Mouse (Mus musculus) heart, embryonic 16.5 days (tissue): ENCODE measurements around the gene Apom. TPM values are rescaled to one million over a fixed set of nuclear protein-coding genes. Genes with fewer than 3 reads are reported as not detected.

Experiments used
- ATAC-seq: fragments of 200-750 bp; cut with Nextera tagmentation; replicated peaks from 2 replicates; pipeline ENCODE4 v1.8.0; 2017; ENCODE audit warnings: moderate number of reproducible peaks; ENCODE audit not compliant: insufficient read depth, low FRiP score; ENCODE audit errors: extremely low read depth
- H3K27ac ChIP-seq: fragments of 300-500 bp; sonication (generic); 2 replicates; pipeline ENCODE4 v1.5.1; 2014; ENCODE audit warnings: mild to moderate bottlenecking, low read length, control low read depth, moderate library complexity
- H3K27me3 ChIP-seq: fragments of 300-500 bp; sonication (generic); 2 replicates; pipeline ENCODE4 v1.6.1; 2014; ENCODE audit warnings: low read length, mixed read lengths; ENCODE audit not compliant: control insufficient read depth, insufficient read depth
- H3K36me3 ChIP-seq: fragments of 300-500 bp; sonication (generic); 2 replicates; pipeline ENCODE4 v1.6.1; 2014; ENCODE audit not compliant: control insufficient read depth, insufficient read depth
- H3K4me1 ChIP-seq: fragments of 300-500 bp; sonication (generic); 2 replicates; pipeline ENCODE4 v1.6.1; 2014; ENCODE audit warnings: low read length, mixed read lengths; ENCODE audit not compliant: control insufficient read depth, insufficient read depth
- H3K4me2 ChIP-seq: fragments of 300-500 bp; sonication (generic); 2 replicates; pipeline ENCODE4 v1.6.1; 2014; ENCODE audit warnings: low read depth, mild to moderate bottlenecking, control low read depth, low read length
- H3K4me3 ChIP-seq: fragments of 300-500 bp; sonication (generic); 2 replicates; pipeline ENCODE4 v1.5.1; 2014; ENCODE audit warnings: mild to moderate bottlenecking, control low read depth, low read length
- H3K9ac ChIP-seq: fragments of 300-500 bp; sonication (generic); 2 replicates; pipeline ENCODE4 v1.6.1; 2014; ENCODE audit warnings: low read length, control low read depth
- H3K9me3 ChIP-seq: fragments of 300-500 bp; sonication (generic); replicated peaks from 2 replicates; pipeline ENCODE4 v1.6.1; 2016; ENCODE audit warnings: low read length; ENCODE audit not compliant: control insufficient read depth
- WGBS: fragments of 180-500 bp; shearing (Covaris S2); extraction: QIAGEN DNeasy Blood & Tissue Kit; methylation state at CpG from one replicate; pipeline ENCODE4 v1.1.7; 2014; 5-methylcytosine and 5-hydroxymethylcytosine counted together
- polyA plus RNA-seq: library from polyadenylated mRNA; unstranded; fragments of >200 nt; fragmentation: Nextera tagmentation; extraction: Ambion mirVana; gene quantifications from 2 replicates; pipeline ENCODE4 v1.2.1, GENCODE M21; 2015

The Apom gene
- polyA plus RNA-seq, result 0.60 and 0.89 TPM in 2 replicates

DNA sequence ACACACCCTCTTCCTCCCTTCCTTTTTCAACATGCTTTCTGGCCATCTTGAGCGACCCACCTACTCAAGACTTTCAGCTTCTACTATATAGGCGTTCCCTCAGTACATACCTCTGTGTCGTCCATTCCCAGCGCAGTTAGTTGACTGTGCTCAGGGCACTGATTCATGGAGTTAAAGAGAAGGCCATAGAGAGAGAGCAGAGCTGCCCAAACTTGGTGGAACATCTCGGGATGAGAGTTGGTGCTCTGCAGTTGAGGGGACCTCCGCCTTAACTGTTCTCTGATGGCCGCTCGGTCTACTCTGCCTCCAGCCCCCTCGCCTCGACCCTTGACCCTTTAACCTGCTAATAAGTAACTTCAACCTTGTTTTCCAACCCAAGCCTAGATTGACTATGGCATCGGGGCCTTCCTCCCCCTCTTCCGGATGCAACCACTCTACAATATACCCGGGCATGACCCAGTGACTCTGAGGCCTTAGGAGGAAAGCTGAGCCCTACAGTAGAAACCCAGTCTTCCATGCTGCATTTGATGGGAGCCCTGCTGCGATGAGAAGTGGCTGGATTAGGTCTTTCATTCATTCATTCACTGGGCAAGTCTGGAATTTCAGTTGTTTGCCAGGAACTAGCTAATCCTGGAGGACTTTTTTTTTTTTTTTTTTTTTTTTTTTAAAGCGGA, at the start of gene Apom:
Apom (minus strand) TSS at position 551 of the 674 bp plus-strand sequence.
- WGBS, result 82% methylated on average over 15 of the region's 15 CpGs
- Histone ChIP-seq H3K4me1 (peaks cover 18% of the 10 kb centered on the region), H3K27me3 (no peaks in the 10 kb centered on the region), H3K4me3 (no peak within 1 kb of the TSS), H3K9me3 (no peaks in the 10 kb centered on the region), H3K36me3 (no peaks in the 10 kb centered on the region), H3K4me2 (no peak within 1 kb of the TSS), H3K9ac (no peak within 1 kb of the TSS), H3K27ac (no peak within 1 kb of the TSS)
- ATAC-seq, result no peak

DNA sequence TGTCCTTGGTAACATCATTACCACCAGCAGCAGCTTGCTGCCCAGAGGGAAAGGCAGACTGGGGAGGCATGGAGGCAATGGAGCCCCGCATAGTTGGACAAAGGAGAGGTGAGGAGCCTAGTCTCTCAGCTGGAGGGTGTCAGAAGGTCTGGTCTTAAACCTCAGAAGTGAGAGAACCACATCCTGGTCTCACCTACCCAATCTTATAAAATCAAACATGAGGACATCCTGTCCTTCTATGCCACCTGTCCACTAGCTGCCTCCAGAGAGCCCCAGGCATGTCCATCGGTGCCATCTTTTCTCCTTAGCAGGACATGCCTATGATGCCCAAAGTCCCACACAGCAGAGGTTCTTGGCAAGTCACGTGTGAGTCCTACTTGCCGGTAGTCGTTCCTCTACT, 48.2 kb upstream of the Apom start:
- Histone ChIP-seq H3K36me3 (no peaks in the 10 kb centered on the region), H3K9me3 (no peaks in the 10 kb centered on the region), H3K4me1 (no peaks in the 10 kb centered on the region), H3K27me3 (no peaks in the 10 kb centered on the region), H3K27ac (no peak overlapping the region), H3K4me2 (no peak overlapping the region), H3K9ac (no peak overlapping the region), H3K4me3 (no peak overlapping the region)
- no peak for ATAC-seq
- WGBS, result 77% methylated on average over 5 of the region's 5 CpGs

DNA sequence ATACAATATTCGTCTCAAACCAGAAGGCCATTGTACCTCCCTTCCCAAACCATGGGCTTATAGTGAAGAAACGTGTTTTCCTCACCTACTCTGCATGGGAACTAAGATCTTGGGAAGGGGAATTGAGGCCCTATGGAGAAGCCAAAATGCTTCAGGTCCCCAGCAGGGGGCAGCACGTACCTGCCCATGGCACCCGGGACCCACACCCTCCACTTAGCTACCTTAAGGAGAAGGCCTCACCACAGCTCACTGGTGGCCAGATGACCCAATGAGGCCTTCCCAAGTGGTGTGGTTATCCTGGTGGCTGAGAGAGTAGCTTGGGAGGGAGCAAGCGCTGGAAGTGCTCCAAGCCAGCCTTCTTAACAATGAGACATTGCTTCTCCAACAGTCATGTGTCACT, 46.7 kb upstream of the Apom start:
- H3K4me2 ChIP-seq, result no peak overlapping the region
- H3K9me3 ChIP-seq, result no peaks in the 10 kb centered on the region
- no peak overlapping the region for H3K9ac ChIP-seq
- no peaks in the 10 kb centered on the region for H3K27me3 ChIP-seq
- WGBS, result 7% methylated on average over 5 of the region's 5 CpGs
- H3K4me3 ChIP-seq, result no peak overlapping the region
- peak; percentile 69; the same call in 1 of the 2 replicates for ATAC-seq
- no peaks in the 10 kb centered on the region for H3K4me1 ChIP-seq
- H3K36me3 ChIP-seq, result no peaks in the 10 kb centered on the region
- no peak overlapping the region for H3K27ac ChIP-seq

DNA sequence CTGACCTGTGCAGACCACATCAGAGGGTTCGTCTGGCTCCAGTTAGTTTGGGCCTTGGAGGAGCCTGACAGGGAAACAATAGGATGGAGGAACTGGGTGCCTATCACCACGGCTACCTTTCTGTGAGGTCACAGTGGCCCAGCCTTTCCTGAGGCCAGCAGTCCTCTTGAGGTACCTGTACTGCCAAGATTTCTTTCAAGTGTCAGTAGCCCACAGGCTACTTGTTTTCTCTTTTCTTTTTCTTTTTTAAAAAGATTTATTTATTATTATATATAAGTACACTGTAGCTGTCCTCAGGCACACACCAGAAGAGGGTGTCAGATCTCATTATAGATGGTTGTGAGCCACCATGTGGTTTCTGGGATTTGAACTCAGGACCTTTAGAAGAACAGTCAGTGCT, 44.1 kb upstream of the Apom start, which contains the start of gene Aif1:
Aif1 (minus strand) TSS at position 101 of the 400 bp plus-strand sequence.
- no peak for ATAC-seq
- 66% methylated on average over 2 of the region's 2 CpGs for WGBS
- Histone ChIP-seq H3K27ac (no peak within 1 kb of the TSS), H3K9me3 (no peaks in the 10 kb centered on the region), H3K4me3 (no peak within 1 kb of the TSS), H3K4me2 (no peak within 1 kb of the TSS), H3K36me3 (no peaks in the 10 kb centered on the region), H3K9ac (no peak within 1 kb of the TSS), H3K4me1 (no peaks in the 10 kb centered on the region; the same call in 1 of the 2 replicates), H3K27me3 (no peaks in the 10 kb centered on the region)

DNA sequence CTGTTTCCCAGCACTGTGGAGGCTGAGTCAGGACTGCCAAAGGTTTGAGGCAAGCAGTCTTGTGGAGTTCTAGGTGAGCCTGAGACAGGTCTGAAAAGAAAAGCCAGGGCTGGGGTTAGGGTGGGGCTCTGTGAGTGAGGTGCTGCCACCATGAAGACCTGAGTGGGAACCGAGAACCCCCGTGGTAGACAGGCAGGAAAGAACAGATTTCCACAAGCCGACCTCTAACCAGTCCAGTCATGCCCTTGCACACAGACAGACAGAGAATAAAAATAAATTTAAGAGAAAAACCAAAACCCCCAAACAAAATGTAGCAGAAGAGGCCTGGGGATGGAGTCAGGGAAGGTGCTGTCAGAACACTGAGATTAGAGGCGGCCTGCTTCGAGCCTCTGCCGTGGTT, 43.5 kb upstream of the Apom start:
- Histone ChIP-seq H3K27me3 (no peaks in the 10 kb centered on the region), H3K36me3 (no peaks in the 10 kb centered on the region), H3K9ac (no peak overlapping the region), H3K4me3 (no peak overlapping the region), H3K4me1 (no peaks in the 10 kb centered on the region; the same call in 1 of the 2 replicates), H3K9me3 (no peaks in the 10 kb centered on the region), H3K4me2 (no peak overlapping the region), H3K27ac (no peak overlapping the region)
- no peak for ATAC-seq
- 70% methylated on average over 6 of the region's 6 CpGs for WGBS

DNA sequence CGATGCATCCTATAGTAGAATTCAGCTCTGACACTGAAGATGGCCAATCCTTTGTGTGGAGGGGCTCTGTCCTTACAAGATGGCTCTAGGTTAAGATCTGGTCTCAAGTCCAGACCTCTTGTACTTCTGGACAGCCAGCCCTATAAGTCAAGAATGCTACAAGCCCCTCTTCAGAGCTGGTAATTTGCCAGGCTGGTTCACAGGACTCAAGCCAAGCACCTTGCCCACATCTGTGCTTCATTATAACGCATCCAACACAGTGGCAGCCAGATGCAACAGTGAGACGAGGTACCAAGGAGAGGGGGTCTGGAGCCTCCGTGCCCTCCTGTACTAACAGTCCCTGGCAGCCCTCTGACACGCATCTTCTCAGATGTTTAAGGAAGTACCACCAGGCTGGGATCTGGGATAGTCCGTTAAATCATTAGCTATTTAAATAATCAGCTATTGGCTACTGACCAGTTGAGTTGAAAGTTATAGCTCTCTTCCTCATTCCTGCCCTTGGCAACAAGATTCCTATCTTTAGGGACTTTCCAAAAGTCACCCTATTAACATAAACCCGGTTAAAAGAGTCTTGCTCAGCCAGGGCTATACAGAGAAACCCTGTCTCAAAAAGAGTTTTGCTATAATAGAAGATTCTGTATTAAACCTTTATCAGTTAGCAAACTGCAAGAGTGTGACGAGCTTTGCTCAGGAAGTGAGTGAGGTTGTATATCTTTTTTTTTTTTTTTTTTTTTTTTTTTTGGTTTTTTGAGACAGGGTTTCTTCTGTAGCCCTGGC, 42.5 kb upstream of the Apom start:
- no peaks in the 10 kb centered on the region; the same call in 1 of the 2 replicates for H3K4me1 ChIP-seq
- H3K4me3 ChIP-seq, result no peak overlapping the region
- H3K27ac ChIP-seq, result no peak overlapping the region
- WGBS, result 62% methylated on average over 8 of the region's 8 CpGs
- H3K9ac ChIP-seq, result no peak overlapping the region
- no peak for ATAC-seq
- H3K9me3 ChIP-seq, result no peaks in the 10 kb centered on the region
- no peaks in the 10 kb centered on the region for H3K27me3 ChIP-seq
- H3K4me2 ChIP-seq, result no peak overlapping the region
- H3K36me3 ChIP-seq, result no peaks in the 10 kb centered on the region

DNA sequence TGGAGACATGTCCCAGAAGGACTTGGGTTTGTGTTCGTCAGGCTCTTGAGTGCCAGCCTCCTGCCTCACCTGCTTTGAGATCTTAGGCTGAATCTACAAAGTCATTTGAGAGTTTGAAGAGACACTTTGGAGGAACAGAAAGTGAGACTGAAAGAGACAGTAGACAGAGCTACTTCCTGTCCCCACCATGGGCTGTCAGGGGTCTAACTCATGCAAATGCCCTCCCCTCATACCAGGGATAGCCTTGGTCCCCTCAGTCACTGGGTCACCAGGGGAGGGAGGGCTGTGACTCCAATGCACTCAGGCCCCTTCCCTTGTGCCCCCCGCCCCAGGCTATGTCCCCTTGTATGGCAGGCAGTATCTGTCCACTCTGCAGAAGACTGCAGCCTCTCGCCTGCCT, 41.5 kb upstream of the Apom start:
- H3K27me3 ChIP-seq, result no peaks in the 10 kb centered on the region
- no peaks in the 10 kb centered on the region for H3K36me3 ChIP-seq
- 55% methylated on average over 3 of the region's 3 CpGs for WGBS
- H3K9me3 ChIP-seq, result no peaks in the 10 kb centered on the region
- H3K4me1 ChIP-seq, result no peaks in the 10 kb centered on the region; the same call in 1 of the 2 replicates
- ATAC-seq, result no peak
- peak overlapping the region; percentile 42; the same call in 1 of the 2 replicates for H3K27ac ChIP-seq
- no peak overlapping the region for H3K9ac ChIP-seq
- no peak overlapping the region for H3K4me3 ChIP-seq
- no peak overlapping the region for H3K4me2 ChIP-seq

DNA sequence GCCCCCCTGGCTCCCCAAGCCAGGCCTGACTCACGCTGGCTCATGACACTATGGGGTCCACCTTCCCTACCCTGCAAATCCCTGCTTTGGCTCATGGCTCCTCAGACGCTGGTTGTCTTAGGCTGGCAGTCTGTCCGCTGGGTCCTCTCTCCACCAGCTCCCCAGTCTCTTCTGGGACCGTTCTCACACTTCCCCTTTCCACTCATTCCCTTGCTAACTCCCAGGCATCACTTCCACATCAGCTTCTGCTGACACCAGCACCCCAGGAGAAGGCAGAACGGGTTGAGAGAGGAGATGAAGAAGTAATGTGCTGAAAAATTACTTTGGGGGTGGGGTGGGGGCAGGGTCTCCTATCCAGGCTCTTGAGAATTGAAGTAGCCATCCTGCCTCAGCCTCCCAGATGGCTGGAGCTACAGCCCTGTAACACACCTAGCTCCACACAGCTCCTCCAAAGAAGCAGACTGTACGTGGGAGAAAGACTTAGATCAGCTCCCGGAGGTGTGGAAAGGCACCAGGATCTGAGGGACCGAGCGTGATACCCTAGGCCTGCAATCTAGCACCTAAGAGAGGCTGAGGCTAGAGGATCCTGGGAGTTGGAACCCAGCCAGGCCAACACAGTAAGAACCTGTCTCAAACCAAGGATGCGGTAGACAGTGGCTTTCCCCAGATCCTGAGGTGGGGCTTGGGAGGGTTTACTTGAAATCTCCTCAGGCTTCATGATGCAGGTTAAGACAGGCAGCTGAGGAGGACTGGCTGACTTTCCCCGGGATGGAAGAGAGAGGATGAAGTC, 40.8 kb upstream of the Apom start:
- peak overlapping the region; percentile 42; the same call in 1 of the 2 replicates for H3K27ac ChIP-seq
- H3K9me3 ChIP-seq, result no peaks in the 10 kb centered on the region
- no peak for ATAC-seq
- H3K4me1 ChIP-seq, result no peaks in the 10 kb centered on the region; the same call in 1 of the 2 replicates
- no peak overlapping the region for H3K4me3 ChIP-seq
- H3K36me3 ChIP-seq, result no peaks in the 10 kb centered on the region
- 54% methylated on average over 11 of the region's 11 CpGs for WGBS
- H3K27me3 ChIP-seq, result no peaks in the 10 kb centered on the region
- no peak overlapping the region for H3K4me2 ChIP-seq
- no peak overlapping the region for H3K9ac ChIP-seq
